ENCODE assay signal across 8 mouse cellular contexts in genomic region chr6:100483084-100483810, GRCm38 (mm10).
DNase-seq lines count a peak whose midpoint lies in the region; ATAC-seq and TF ChIP-seq lines count a peak whose summit lies in the region.

No protein-coding gene starts in this region.

- TF ChIP-seq CTCF in thymus, adult 2 months (IDR thresholded peaks at IDR 0.05; ENCODE audit: borderline replicate concordance, control insufficient read depth, extremely low read depth, insufficient read depth, low read length, poor library complexity), result no peak
- TF ChIP-seq CTCF in gastrocnemius, adult 2 months (IDR thresholded peaks at IDR 0.05), result no peak

- H3K36me3 ChIP-seq in lung, embryonic 16.5 days (ENCODE audit: control insufficient read depth, insufficient read depth, low read length), result no peaks in the 10 kb centered on the region
- no peaks in the 10 kb centered on the region for H3K36me3 ChIP-seq in thymus, adult 2 months (ENCODE audit: control insufficient read depth, insufficient read depth, low read length)

- intact Hi-C loops in gastrocnemius, adult 2 months (cut with DNase I), result no loop called here

- peak; percentile 56 for ATAC-seq in lung, embryonic 16.5 days (ENCODE audit: low read depth)

- no peak overlapping the region for H3K27ac ChIP-seq in lung, embryonic 16.5 days (ENCODE audit: low read length)
- no peak overlapping the region for H3K27ac ChIP-seq in thymus, adult 2 months (ENCODE audit: control insufficient read depth, insufficient read depth, low read length)
- no peak overlapping the region for H3K27ac ChIP-seq in gastrocnemius, adult 2 months

- H3K4me1 ChIP-seq in lung, embryonic 16.5 days (replicated peaks; ENCODE audit: control insufficient read depth, insufficient read depth, low read length), result peaks cover 19% of the 10 kb centered on the region
- H3K4me1 ChIP-seq in thymus, adult 2 months (replicated peaks; ENCODE audit: control insufficient read depth, insufficient read depth, low read length), result peaks cover 33% of the 10 kb centered on the region

- H3K4me2 ChIP-seq in lung, embryonic 16.5 days (ENCODE audit: low read depth, low read length), result peak overlapping the region; percentile 12; the same call in 1 of the 2 replicates

- H3K9me3 ChIP-seq in lung, embryonic 16.5 days (ENCODE audit: control insufficient read depth, low read length), result peaks cover 11% of the 10 kb centered on the region

- H3K27me3 ChIP-seq in lung, embryonic 16.5 days (ENCODE audit: control insufficient read depth, insufficient read depth, low read depth, low read length), result no peaks in the 10 kb centered on the region
- H3K27me3 ChIP-seq in thymus, adult 2 months (ENCODE audit: control insufficient read depth, insufficient read depth, low read length), result no peaks in the 10 kb centered on the region

- H3K4me3 ChIP-seq in lung, embryonic 16.5 days (ENCODE audit: low read length), result no peak overlapping the region
- no peak overlapping the region for H3K4me3 ChIP-seq in thymus, adult 2 months (ENCODE audit: control insufficient read depth, insufficient read depth, low read length)
- H3K4me3 ChIP-seq in gastrocnemius, adult 2 months, result no peak overlapping the region

- H3K9ac ChIP-seq in lung, embryonic 16.5 days (ENCODE audit: low read length), result no peak overlapping the region

- no peak for TF ChIP-seq POLR2A in thymus, adult 2 months (IDR thresholded peaks at IDR 0.05; ENCODE audit: control insufficient read depth, extremely low read depth, insufficient read depth, low read length, poor library complexity)

- no peak for DNase-seq in lung, adult 18-20 months
- peak; percentile 74 for DNase-seq in adrenal gland, postnatal 14 days
- peak; percentile 56 for DNase-seq in heart, postnatal 4 days
- DNase-seq in thymus, adult 2 months, result peak; percentile 23
- DNase-seq in gastrocnemius, adult 2 months, result no peak
- no peak for DNase-seq in right cerebral cortex, postnatal 25 days
- no peak for DNase-seq in spleen, postnatal 10 days (ENCODE audit: low spot score in 2 of 2)

- WGBS in lung, embryonic 16.5 days, result 3% methylated on average over 14 of the region's 14 CpGs
- 2% methylated on average over 14 of the region's 14 CpGs for WGBS in thymus, adult 2 months

Comparison
In these comparisons a context has a peak if more than half of its experiments do, and no peak if none do; other contexts are left out.
1. DNase-seq: peak in adrenal gland, postnatal 14 days (single experiment), heart, postnatal 4 days (single experiment) and thymus, adult 2 months (single experiment); none in lung, adult 18-20 months (0 of 2), gastrocnemius, adult 2 months (single experiment), right cerebral cortex, postnatal 25 days (single experiment) and spleen, postnatal 10 days (0 of 2).